Mouse (Mus musculus): Measurements from ENCODE around the gene Cyb5rl. TPM values are rescaled to one million over a fixed set of nuclear protein-coding genes. Genes with fewer than 3 reads are reported as not detected.

Gene Cyb5rl
- total RNA-seq, 1 experiment from 2014 or later = 5.2 TPM

- peak; percentile 84 for ATAC-seq (replicated peaks; ENCODE audit: low read depth, poor library complexity, severe bottlenecking)
These were observed 8.0 kb upstream of the Cyb5rl start for GRCm38 (mm10) chr4:107058781-107059180.

DNA sequence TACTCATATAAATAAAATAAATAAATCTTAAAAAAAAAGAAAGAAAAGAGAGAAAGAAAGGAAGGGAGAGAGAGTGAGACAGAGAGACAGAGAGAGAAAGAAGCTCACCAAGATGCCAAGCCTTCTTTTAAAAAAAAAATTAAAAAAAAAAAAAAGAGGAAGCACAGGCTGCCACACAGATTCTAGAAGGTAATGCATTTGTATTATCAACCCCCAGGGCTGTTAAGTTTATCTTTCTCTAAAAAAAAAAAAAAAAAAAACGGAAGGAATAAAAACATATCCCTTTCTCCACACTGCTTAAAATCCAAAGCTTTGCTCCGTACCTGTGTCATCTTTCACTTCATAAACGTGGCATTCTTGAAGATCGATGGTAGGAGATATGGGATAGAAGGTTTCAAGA is 5.2 kb upstream of the Cyb5rl start:
- no peak for ATAC-seq (replicated peaks; ENCODE audit: low read depth, poor library complexity, severe bottlenecking)

- ATAC-seq (replicated peaks; ENCODE audit: low read depth, poor library complexity, severe bottlenecking) = no peak
These were observed 3.6 kb upstream of the Cyb5rl start for GRCm38 (mm10) chr4:107063214-107063613.

DNA sequence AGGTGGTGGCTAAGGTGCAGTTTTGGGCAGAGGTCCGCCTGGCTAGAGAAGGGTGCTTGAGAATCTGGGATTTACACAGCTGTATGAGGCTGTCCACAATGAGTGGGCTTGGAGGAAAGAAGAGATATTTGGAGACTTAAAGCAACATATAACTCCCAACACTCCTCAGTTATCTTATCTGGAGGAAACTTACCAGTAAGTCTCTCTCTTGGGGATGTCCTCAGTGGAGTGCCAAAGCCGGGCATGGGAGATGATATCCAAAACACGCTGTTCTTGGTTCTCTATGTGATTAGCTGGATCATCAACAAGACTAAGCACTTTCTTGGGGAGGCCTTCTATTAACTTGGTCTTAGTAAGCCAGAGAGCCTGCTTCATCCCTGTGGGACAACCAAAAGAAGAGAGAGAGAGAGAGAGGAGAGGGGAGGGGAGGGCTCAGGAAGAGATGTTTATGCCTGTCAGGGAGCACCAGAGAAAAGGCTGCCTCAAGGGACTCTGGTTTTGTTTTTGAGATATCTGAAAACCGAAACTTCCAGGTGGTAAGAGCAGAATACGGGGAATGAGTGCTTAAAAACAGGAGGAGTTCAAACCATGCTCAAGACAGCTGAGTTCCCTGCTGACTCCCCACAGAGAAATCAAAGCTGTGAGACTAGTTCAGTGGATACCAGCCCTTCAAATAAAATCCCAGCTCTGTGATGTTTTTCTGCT is 2.2 kb upstream of the Cyb5rl start:
- no peak for ATAC-seq (replicated peaks; ENCODE audit: low read depth, poor library complexity, severe bottlenecking)

DNA sequence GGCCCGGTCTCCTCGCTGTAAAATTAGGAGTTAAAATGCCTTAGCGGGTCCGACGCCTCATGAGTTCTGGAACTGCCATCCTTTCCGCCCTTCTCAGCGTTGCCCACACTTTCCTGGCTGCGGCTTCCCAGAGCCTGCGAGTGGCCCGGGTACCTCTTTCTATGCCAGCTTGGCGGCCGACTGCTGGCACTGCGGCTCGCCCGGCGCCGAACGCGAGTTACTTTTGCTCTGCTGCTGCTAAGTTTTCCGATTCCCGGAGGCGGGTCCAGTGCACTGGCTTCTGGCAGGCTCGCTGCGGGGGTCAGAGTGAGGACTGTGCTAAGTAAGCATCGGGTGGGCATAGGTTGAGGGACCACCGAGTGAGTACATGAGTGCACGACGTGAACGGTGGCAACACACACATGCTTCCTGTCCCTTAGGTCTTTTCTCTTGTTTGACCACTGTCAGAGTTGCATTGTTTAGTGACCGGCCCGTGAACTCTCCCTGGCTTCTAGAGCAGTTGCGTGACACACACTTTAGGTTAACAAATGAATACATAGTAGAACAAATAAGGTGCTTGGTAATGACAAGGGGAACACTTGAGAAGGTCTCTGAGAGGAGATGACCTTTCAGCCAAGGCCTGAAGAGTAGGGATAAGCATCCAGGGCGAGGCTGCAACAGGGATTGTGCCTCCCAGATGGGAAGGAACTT is 508 bp downstream of the Cyb5rl start:
- ATAC-seq (replicated peaks; ENCODE audit: low read depth, poor library complexity, severe bottlenecking) = peak; percentile 52

DNA sequence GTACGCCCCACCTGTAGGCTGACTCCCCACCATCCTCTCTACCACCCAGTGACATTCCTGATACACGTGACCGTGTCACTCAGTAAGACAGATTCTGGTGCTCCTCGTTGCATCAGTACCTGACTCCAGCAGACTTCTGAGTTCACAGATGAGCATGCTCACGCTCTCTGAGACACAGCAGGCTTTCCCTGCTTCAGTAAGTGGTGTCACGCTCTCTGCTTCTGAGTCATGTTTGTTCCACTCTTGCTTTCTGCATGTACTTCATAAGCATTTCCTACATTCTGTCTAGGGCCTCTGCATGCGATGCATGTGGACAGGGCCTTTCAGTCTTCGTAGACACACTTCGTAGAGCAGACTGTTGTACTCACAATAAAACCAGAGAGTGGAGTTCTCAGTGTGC is 5.6 kb downstream of the Cyb5rl start:
- ATAC-seq (replicated peaks; ENCODE audit: low read depth, poor library complexity, severe bottlenecking) = no peak

GRCm38 (mm10) chr4:107075456-107075855 is 8.7 kb downstream of the Cyb5rl start:
- no peak for ATAC-seq (replicated peaks; ENCODE audit: low read depth, poor library complexity, severe bottlenecking)

- ATAC-seq (replicated peaks; ENCODE audit: low read depth, poor library complexity, severe bottlenecking) = no peak
These were observed 12.1 kb downstream of the Cyb5rl start for GRCm38 (mm10) chr4:107078894-107079293.

GRCm38 (mm10) chr4:107079716-107080115 is 12.9 kb downstream of the Cyb5rl start:
- no peak for ATAC-seq (replicated peaks; ENCODE audit: low read depth, poor library complexity, severe bottlenecking)

GRCm38 (mm10) chr4:107082185-107082584 is 15.4 kb downstream of the Cyb5rl start:
- ATAC-seq (replicated peaks; ENCODE audit: low read depth, poor library complexity, severe bottlenecking) = no peak

- no peak for ATAC-seq (replicated peaks; ENCODE audit: low read depth, poor library complexity, severe bottlenecking)
These were observed 16.3 kb downstream of the Cyb5rl start for GRCm38 (mm10) chr4:107083126-107083525.

- no peak for ATAC-seq (replicated peaks; ENCODE audit: low read depth, poor library complexity, severe bottlenecking)
These were observed 17.6 kb downstream of the Cyb5rl start for GRCm38 (mm10) chr4:107084343-107084742.

- ATAC-seq (replicated peaks; ENCODE audit: low read depth, poor library complexity, severe bottlenecking) = no peak
These were observed 18.1 kb downstream of the Cyb5rl start for GRCm38 (mm10) chr4:107084858-107085257.

DNA sequence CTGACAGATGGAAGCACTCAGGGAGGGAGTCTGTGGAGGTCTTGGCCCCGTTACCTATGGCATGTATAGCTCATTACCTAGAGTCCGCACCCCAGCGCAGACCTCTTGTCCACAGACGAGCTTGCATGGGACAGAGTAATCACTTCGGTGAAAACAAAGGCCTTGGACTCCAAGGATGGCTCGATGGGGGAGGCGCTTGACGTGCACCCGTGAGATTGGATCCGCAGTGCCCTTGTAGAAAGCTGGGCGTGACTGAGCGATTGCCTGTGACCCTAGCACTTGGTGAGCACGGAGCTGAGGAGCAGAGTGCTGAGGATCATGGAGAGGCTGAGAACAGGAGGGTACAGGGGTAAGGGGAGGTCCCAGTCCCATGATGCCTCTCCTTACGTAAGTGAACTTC is 24.9 kb downstream of the Cyb5rl start:
- ATAC-seq (replicated peaks; ENCODE audit: low read depth, poor library complexity, severe bottlenecking) = no peak

DNA sequence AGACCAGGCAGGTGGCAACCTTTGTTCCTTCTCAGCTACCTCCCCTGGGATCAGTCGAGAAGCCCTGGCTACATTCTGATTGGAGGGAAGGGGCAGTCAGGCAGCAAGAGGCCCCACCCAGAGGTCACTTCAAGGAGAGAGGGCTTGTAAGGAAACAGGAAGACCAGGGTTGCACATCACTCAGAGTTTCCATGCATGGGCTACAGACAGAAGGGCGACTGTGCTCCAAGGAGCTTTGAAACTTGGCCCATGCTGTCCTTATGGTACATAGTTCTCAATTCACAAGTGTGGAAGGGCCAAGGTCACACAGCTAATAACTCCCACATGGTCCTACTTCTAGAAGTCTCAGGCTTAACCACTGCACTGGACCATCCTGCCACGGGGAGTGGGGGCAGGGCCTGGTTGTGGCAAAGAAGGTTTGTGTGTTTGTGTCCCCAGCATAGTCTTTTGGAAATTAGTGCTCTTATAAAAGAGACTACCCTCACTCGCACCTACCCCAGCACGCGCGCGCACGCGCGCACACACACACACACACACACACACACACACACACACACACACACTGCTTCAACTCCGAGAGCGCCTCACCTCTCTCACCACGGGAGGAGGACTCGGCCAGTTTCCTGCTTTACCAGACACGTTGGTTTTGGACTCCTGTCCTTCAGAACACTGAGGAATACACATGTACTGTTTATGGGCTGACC is 27.8 kb downstream of the Cyb5rl start:
- ATAC-seq (replicated peaks; ENCODE audit: low read depth, poor library complexity, severe bottlenecking) = no peak

DNA sequence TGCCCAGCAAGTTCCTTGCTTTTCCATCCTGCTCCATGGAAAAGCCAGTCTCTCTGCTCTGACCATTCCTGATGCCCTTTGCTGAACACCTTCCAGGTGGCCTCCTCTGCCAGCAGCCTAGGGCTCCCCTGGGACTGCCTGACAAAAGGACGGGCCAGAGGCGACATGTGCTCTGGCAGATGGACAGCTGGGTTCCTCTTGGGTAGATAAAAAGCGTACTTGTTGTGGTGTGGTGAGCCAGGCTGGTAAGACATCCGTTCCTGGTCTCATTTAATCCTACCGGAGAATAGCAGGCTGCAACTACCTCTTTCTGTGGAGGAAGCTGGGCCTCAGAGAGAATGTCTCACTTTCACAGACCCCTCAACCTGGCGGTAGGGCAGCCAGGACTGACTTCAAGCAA is 29.3 kb downstream of the Cyb5rl start:
- peak; percentile 94 for ATAC-seq (replicated peaks; ENCODE audit: low read depth, poor library complexity, severe bottlenecking)

GRCm38 (mm10) chr4:107096841-107097373 is 30.1 kb downstream of the Cyb5rl start, which contains the start of gene Cdcp2:
Cdcp2 (plus strand) TSS chr4:107096891.
- ATAC-seq (replicated peaks; ENCODE audit: low read depth, poor library complexity, severe bottlenecking) = no peak

DNA sequence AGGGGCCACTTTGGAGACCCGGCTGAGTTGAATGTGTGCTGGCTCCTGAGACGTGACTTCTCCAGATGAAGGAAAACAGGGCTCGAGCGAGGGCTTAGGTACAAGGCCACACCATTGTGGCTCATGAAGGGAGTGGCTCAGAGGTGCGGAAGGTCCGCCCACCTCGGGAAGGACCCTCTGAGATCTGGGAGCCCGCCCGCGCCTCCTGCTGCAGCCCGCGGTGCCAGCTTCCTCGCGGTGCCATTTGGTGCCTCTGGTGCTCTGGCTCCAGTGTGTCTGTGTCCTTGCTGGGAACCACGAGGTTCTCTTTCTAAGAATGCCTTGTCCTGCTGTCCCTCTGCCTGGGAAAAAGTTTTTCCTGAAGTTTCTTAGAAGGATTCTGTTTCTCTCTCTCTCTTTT is 31.1 kb downstream of the Cyb5rl start:
- no peak for ATAC-seq (replicated peaks; ENCODE audit: low read depth, poor library complexity, severe bottlenecking)

GRCm38 (mm10) chr4:107098375-107098774 is 31.6 kb downstream of the Cyb5rl start:
- ATAC-seq (replicated peaks; ENCODE audit: low read depth, poor library complexity, severe bottlenecking) = no peak

DNA sequence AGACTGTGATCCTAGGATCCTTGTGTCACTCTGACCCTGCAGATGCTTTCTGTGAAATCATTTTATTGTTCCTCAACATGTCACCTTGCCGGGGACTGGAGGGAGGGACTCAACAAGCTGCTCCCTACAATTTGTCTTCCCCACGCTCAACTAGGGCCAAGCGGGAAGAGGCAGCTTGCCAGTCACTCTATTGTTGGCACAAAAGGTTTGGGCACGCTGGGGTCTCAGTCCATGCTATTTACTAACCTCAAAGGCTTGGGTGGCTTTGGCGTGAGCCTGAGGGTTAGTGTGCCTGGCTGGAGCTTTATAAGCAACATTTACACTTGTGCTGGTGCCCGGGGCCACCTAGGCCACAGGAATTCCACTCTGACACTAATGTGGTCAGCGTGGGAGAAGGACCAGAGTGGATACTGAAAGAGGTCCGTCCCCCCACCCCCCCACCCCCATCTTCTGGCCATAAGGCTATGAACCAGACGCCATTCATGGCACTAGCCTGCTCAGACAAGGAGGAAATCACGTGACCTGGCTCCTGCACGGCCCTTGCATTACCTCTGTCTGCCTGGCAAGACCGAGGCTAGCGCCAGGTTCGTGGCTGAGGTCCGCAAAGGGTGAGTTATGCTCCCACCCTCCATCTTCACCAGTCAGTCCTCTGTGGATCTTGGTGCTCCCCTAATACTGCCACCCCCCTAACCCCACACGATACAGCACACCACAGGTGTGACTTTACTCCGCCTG is 32.2 kb downstream of the Cyb5rl start:
- ATAC-seq (replicated peaks; ENCODE audit: low read depth, poor library complexity, severe bottlenecking) = no peak
